Mouse (Mus musculus): ENCODE results near the gene Mosmo. TPM values are rescaled to one million over a fixed set of nuclear protein-coding genes. Genes with fewer than 3 reads are reported as not detected.

The Mosmo gene
- polyA plus RNA-seq, 1 experiment from 2014 or later, result 18.2 TPM

- Histone ChIP-seq H3K4me3 (replicated peaks) (peak overlapping the region; percentile 87), H3K4me2 (peak overlapping the region; percentile 83), H3K9me3 (no peaks in the 10 kb centered on the region), H3K9ac (replicated peaks) (peak overlapping the region; percentile 89), H3K36me3 (no peaks in the 10 kb centered on the region), H3K27me3 (no peaks in the 10 kb centered on the region), H3K4me1 (replicated peaks) (peaks cover 24% of the 10 kb centered on the region), H3K27ac (peak overlapping the region; percentile 56; the same call in 1 of the 2 replicates)
- WGBS, result 2% methylated on average over 42 of the region's 42 CpGs
- ATAC-seq (ENCODE audit: insufficient number of reproducible peaks, insufficient read depth, low FRiP score, low TSS enrichment, low read depth), result no peak; the same call in 1 of the 2 replicates
Measured at GRCm38 (mm10) chr7:120677764-120678531, 530 bp downstream of the Mosmo start.

- no peak for ATAC-seq (ENCODE audit: insufficient number of reproducible peaks, insufficient read depth, low FRiP score, low TSS enrichment, low read depth)
- Histone ChIP-seq H3K27ac (no peak overlapping the region), H3K4me3 (replicated peaks) (peak overlapping the region; percentile 87), H3K4me2 (peak overlapping the region; percentile 83), H3K9me3 (no peaks in the 10 kb centered on the region), H3K9ac (replicated peaks) (peak overlapping the region; percentile 89; the same call in 1 of the 2 replicates), H3K36me3 (no peaks in the 10 kb centered on the region), H3K27me3 (no peaks in the 10 kb centered on the region), H3K4me1 (replicated peaks) (peaks cover 24% of the 10 kb centered on the region)
- 67% methylated on average over 8 of the region's 8 CpGs for WGBS
Measured at GRCm38 (mm10) chr7:120679023-120679422, 1.6 kb downstream of the Mosmo start.

DNA sequence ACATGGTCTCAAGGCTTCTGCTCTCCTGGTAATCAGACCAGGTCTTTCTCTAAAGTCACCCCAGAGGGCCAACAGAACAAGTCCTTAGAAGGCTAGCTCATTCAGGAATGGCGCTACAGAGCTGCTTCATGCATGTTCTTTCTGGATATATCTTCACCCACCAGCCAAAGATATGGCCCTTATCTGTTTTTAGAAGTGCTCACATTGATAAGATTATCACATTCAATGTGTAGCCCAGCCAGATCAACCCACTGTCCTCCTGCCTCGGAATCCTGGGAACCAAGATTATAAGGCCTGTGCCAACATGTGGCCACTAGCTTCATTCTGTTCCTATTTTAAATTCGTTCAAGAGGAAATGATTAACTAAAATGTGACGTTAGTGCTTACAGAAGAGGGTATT, 4.6 kb downstream of the Mosmo start:
- Histone ChIP-seq H3K9me3 (no peaks in the 10 kb centered on the region), H3K4me1 (replicated peaks) (peaks cover 27% of the 10 kb centered on the region), H3K4me2 (no peak overlapping the region), H3K9ac (replicated peaks) (no peak overlapping the region), H3K27me3 (no peaks in the 10 kb centered on the region), H3K4me3 (replicated peaks) (no peak overlapping the region), H3K27ac (no peak overlapping the region), H3K36me3 (no peaks in the 10 kb centered on the region)
- WGBS, result 88% methylated on average over 4 of the region's 4 CpGs
- ATAC-seq (ENCODE audit: insufficient number of reproducible peaks, insufficient read depth, low FRiP score, low TSS enrichment, low read depth), result no peak

DNA sequence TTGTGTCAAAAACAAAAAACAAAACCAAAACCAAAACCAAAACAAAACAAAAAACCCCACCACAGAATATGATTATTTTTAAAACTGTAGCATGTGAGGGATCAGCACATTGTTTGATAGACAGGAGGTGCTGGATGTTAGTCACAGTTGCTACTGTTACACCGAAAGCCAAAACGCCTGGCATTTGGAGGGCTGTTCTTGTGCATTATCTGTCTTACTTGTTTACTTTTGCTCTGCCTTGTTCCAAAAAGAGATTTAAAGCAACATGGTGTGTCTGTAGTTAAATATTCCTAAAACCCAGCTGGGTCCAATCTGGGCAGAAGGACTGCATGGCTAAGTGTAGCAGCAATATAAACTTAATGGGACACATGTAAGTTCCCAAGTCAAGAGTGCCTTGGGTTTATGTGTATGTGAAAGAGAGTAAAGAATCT, 7.3 kb downstream of the Mosmo start:
- Histone ChIP-seq H3K27me3 (no peaks in the 10 kb centered on the region), H3K4me2 (no peak overlapping the region), H3K9ac (replicated peaks) (no peak overlapping the region), H3K36me3 (no peaks in the 10 kb centered on the region), H3K4me1 (replicated peaks) (peaks cover 10% of the 10 kb centered on the region), H3K9me3 (no peaks in the 10 kb centered on the region), H3K27ac (0 out of 2 replicates have a peak overlapping the region, but pooled peaks have one; percentile 35), H3K4me3 (replicated peaks) (no peak overlapping the region)
- 89% methylated on average over 2 of the region's 2 CpGs for WGBS
- no peak for ATAC-seq (ENCODE audit: insufficient number of reproducible peaks, insufficient read depth, low FRiP score, low TSS enrichment, low read depth)

- no peak overlapping the region for H3K4me3 ChIP-seq (replicated peaks)
- H3K27me3 ChIP-seq, result no peaks in the 10 kb centered on the region
- H3K9ac ChIP-seq (replicated peaks), result no peak overlapping the region
- 0 out of 2 replicates have a peak overlapping the region, but pooled peaks have one; percentile 35 for H3K27ac ChIP-seq
- no peak overlapping the region for H3K4me2 ChIP-seq
- no peaks in the 10 kb centered on the region for H3K36me3 ChIP-seq
- H3K4me1 ChIP-seq (replicated peaks), result peaks cover 10% of the 10 kb centered on the region
- ATAC-seq (ENCODE audit: insufficient number of reproducible peaks, insufficient read depth, low FRiP score, low TSS enrichment, low read depth), result no peak
- no peaks in the 10 kb centered on the region for H3K9me3 ChIP-seq
- WGBS, result 83% methylated on average over 6 of the region's 6 CpGs
Measured at GRCm38 (mm10) chr7:120685227-120685626, 7.8 kb downstream of the Mosmo start.

DNA sequence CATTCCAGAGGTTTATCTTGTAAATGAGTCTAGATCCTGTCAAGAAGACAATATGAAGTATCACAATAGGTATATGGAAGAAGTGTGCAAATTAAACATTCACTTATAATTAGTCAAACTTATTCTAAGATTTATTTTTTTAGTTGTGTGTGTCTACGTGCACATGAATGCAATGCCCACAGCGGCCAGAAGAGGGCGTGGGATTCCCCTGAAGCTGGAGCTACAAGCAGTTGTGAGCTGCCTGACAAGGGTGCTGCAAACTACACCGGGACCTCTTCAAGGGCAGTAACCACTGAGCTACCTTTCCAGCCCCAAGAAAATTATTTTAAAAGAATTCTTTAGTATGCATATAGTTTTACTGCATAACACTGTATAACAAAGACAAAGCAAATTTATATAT, 13.2 kb downstream of the Mosmo start:
- Histone ChIP-seq H3K36me3 (peaks cover 18% of the 10 kb centered on the region), H3K4me1 (replicated peaks) (peaks cover 1% of the 10 kb centered on the region; the same call in 1 of the 2 replicates), H3K4me2 (no peak overlapping the region), H3K4me3 (replicated peaks) (no peak overlapping the region), H3K27me3 (no peaks in the 10 kb centered on the region), H3K27ac (no peak overlapping the region), H3K9ac (replicated peaks) (no peak overlapping the region), H3K9me3 (no peaks in the 10 kb centered on the region)
- ATAC-seq (ENCODE audit: insufficient number of reproducible peaks, insufficient read depth, low FRiP score, low TSS enrichment, low read depth), result no peak
- WGBS, result 72% methylated on average over 4 of the region's 4 CpGs

DNA sequence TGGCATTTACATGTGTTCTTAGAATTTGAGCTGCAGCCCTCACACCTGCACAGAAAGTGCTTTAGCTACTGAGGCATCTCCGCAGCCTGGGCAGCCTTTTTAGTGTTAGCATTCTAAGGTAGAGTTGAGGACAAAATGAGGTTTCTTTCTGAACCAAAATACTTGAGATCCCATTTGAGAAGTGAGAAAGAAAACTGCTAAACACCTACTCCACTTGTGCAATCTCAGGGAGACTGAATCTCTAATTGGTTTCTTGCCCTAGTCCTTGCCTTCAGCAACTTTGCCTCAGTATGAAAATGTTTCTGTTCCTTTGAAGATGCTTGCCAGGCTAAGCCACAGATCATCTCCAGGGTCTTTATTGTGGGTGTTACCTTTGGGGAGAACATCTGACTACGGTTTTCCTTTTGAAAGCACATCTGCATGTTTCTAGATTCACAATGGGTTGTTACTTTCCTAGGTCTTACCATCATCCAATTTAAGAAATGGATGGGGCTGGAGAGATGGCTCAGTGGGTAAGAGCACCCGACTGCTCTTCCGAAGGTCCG, 16.5 kb downstream of the Mosmo start:
- peaks cover 3% of the 10 kb centered on the region; the same call in 1 of the 2 replicates for H3K4me1 ChIP-seq (replicated peaks)
- no peaks in the 10 kb centered on the region for H3K9me3 ChIP-seq
- H3K27ac ChIP-seq, result no peak overlapping the region
- no peaks in the 10 kb centered on the region for H3K27me3 ChIP-seq
- H3K4me2 ChIP-seq, result no peak overlapping the region
- no peak overlapping the region for H3K4me3 ChIP-seq (replicated peaks)
- ATAC-seq (ENCODE audit: insufficient number of reproducible peaks, insufficient read depth, low FRiP score, low TSS enrichment, low read depth), result no peak
- 92% methylated on average over 5 of the region's 5 CpGs for WGBS
- no peak overlapping the region for H3K9ac ChIP-seq (replicated peaks)
- H3K36me3 ChIP-seq, result peaks cover 24% of the 10 kb centered on the region

DNA sequence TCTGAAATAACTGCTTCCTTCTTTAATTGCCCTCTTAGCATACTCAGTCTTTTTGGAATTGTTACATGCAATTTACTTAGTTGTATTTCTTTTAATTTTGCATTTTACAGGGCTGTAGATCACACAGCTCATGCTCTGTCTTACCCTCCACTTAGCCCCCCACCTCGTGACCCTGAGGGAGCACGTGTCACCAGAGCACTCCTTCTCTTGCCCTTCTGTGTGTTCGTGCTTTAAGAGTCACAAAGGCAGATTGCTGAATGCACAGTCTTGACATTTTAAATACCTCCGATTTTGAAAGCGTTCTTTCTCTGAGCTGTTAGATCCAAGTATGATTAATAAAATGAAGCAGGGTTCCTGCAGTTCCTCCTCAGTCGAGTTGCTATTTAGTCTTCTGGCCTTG, 17.8 kb downstream of the Mosmo start:
- H3K36me3 ChIP-seq, result peaks cover 24% of the 10 kb centered on the region
- H3K9ac ChIP-seq (replicated peaks), result no peak overlapping the region
- H3K27me3 ChIP-seq, result no peaks in the 10 kb centered on the region
- H3K4me3 ChIP-seq (replicated peaks), result no peak overlapping the region
- no peak overlapping the region for H3K27ac ChIP-seq
- no peak for ATAC-seq (ENCODE audit: insufficient number of reproducible peaks, insufficient read depth, low FRiP score, low TSS enrichment, low read depth)
- WGBS, result 30% methylated on average over 6 of the region's 6 CpGs
- peaks cover 10% of the 10 kb centered on the region; the same call in 1 of the 2 replicates for H3K4me1 ChIP-seq (replicated peaks)
- no peaks in the 10 kb centered on the region for H3K9me3 ChIP-seq
- no peak overlapping the region for H3K4me2 ChIP-seq

GRCm38 (mm10) chr7:120695641-120696040, 18.2 kb downstream of the Mosmo start:
- peaks cover 10% of the 10 kb centered on the region; the same call in 1 of the 2 replicates for H3K4me1 ChIP-seq (replicated peaks)
- no peak overlapping the region for H3K9ac ChIP-seq (replicated peaks)
- no peaks in the 10 kb centered on the region for H3K27me3 ChIP-seq
- H3K4me3 ChIP-seq (replicated peaks), result no peak overlapping the region
- no peak overlapping the region for H3K27ac ChIP-seq
- no peak overlapping the region for H3K4me2 ChIP-seq
- no peak for ATAC-seq (ENCODE audit: insufficient number of reproducible peaks, insufficient read depth, low FRiP score, low TSS enrichment, low read depth)
- H3K36me3 ChIP-seq, result peaks cover 23% of the 10 kb centered on the region
- 70% methylated on average over 1 of the region's 1 CpGs for WGBS
- no peaks in the 10 kb centered on the region for H3K9me3 ChIP-seq

- Histone ChIP-seq H3K4me3 (replicated peaks) (no peak overlapping the region), H3K36me3 (peaks cover 16% of the 10 kb centered on the region), H3K27ac (no peak overlapping the region), H3K4me1 (replicated peaks) (peaks cover 10% of the 10 kb centered on the region; the same call in 1 of the 2 replicates), H3K9me3 (no peaks in the 10 kb centered on the region), H3K4me2 (no peak overlapping the region), H3K9ac (replicated peaks) (no peak overlapping the region), H3K27me3 (no peaks in the 10 kb centered on the region)
- no peak for ATAC-seq (ENCODE audit: insufficient number of reproducible peaks, insufficient read depth, low FRiP score, low TSS enrichment, low read depth)
- WGBS, result 91% methylated on average over 2 of the region's 2 CpGs
Measured at GRCm38 (mm10) chr7:120696331-120696730, 18.9 kb downstream of the Mosmo start.

DNA sequence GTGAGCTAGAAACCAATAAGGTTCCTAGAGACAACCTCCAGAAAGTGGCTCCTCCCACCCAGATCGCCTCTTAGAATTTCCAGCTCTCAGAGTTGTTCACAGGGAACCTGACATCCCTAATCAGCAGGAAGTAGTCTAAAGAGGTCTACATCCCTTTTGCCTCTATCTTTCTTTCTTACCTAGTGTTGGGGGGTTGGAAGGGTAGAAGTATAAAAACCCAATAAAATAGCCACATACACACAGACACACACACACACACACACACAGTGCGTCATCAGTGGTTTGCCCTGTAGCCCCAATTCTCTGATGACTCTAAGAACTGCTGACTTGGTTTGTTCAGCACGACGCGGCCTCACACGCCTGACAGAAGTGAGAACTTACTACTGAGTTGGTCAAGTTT, 22.2 kb downstream of the Mosmo start:
- Histone ChIP-seq H3K4me2 (no peak overlapping the region), H3K9me3 (no peaks in the 10 kb centered on the region), H3K4me3 (replicated peaks) (no peak overlapping the region), H3K4me1 (replicated peaks) (peaks cover 10% of the 10 kb centered on the region; the same call in 1 of the 2 replicates), H3K27ac (0 out of 2 replicates have a peak overlapping the region, but pooled peaks have one; percentile 53), H3K27me3 (no peaks in the 10 kb centered on the region), H3K36me3 (peaks cover 7% of the 10 kb centered on the region), H3K9ac (replicated peaks) (no peak overlapping the region)
- ATAC-seq (ENCODE audit: insufficient number of reproducible peaks, insufficient read depth, low FRiP score, low TSS enrichment, low read depth), result no peak
- 90% methylated on average over 6 of the region's 6 CpGs for whole genome bisulfite sequencing
